Mouse (Mus musculus) heart, postnatal 14 days (tissue): Measurements from ENCODE around the gene Colgalt2. TPM values are rescaled to one million over a fixed set of nuclear protein-coding genes. Genes with fewer than 3 reads are reported as not detected.
"Not testable (repeated sequence)": the region's sequence is repeated elsewhere in the genome, so short reads cannot be mapped to it uniquely, and the experiment has no call there.

Source experiments
- DNase-seq, 2 experiments: peaks; one replicate each; pipeline ENCODE4 v3.0.0; 2021 to 2022
- intact Hi-C: fragments of 180-260 bp; cut with DNase I; formaldehyde crosslinking; loops from one replicate; pipeline ENCODE4 v1.15.1; 2025
- total RNA-seq, 2 experiments: library from RNA; stranded (reverse); gene quantifications; 2 replicates each; pipeline ENCODE4 v1.2.3; 2021

Colgalt2 gene
- total RNA-seq, 2 experiments from 2014 or later: 4.4 to 5.5 TPM

- DNase-seq: peak in 1 of 2 experiments; percentile 16
- intact Hi-C loops: no loop called here
Observed at GRCm38 (mm10) chr1:152413961-152414360, 14.3 kb downstream of the Colgalt2 start.

GRCm38 (mm10) chr1:152414451-152414850, 14.8 kb downstream of the Colgalt2 start:
- peak; percentile 61 to 63 for DNase-seq
- intact Hi-C loops: no loop called here

- intact Hi-C loops: no loop called here
- DNase-seq: no peak
Observed at GRCm38 (mm10) chr1:152416306-152416904, 16.8 kb downstream of the Colgalt2 start.

DNA sequence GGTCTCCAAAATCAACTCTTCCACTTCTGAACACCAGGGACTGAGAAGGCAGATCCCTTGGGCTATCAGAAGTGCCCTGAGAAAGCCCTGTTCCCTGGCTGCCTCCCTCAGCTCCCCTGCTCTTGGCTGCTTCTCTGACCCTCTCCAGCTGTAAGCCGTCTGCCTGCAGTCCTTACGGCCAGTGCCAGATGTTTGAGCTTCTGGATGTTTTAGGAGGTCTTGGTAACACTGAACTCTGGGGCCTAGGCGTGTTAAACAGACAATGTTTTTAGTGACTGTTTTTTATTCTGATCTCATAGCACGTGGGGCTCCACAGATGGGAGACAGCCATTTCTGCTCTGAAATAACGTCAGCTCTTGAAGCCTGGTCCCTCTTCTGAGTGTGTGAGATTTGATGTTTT, 18.0 kb downstream of the Colgalt2 start:
- intact Hi-C loops: no loop called here

GRCm38 (mm10) chr1:152422295-152422694, 22.7 kb downstream of the Colgalt2 start:
- DNase-seq: no peak
- intact Hi-C loops: no loop called here

More for the DNA sequence above, 18.0 kb downstream of the Colgalt2 start:
- peak; percentile 37 to 52 for DNase-seq

DNA sequence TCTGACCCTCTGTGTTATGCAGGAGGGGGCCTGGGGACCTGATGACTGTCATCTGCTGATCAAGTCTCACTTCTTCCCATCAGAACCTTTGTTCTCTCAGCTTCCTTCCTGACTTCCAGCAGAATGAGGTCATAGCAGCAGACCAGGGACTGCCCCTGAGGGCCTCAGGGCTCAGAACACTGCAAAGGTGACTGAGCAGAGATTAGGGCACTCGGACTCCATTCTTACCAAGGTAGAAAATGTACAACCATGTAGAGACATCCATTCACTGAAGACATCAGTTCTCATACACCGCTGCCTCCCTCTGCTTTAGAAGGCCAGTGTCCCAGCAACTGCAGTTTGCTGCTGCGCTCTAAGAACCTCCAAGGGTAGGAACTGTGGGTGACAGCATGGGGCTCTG, 23.4 kb downstream of the Colgalt2 start:
- intact Hi-C loops: no loop called here
- DNase-seq: no peak

GRCm38 (mm10) chr1:152427912-152428581, 28.4 kb downstream of the Colgalt2 start:
- intact Hi-C loops: no loop called here
- DNase-seq: no peak

DNA sequence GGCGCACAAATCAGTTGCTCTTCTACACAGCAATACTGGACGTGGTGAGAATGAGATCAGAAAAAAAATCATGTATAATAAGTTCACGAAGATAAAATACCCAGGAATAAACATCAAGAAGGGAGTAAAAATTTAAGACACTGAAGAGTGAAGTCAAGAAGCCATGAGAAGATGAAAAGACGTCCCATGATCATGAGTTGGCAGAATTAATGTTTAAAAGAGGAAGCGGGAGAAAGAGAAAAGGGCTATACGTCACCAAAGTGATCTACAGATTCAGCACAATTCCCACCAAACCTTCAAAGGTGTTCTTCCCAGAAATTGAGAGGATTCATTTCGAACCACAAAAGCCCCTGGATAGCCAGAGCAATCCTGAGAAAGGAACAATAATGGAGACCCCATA, 30.2 kb downstream of the Colgalt2 start:
- no peak for DNase-seq
- intact Hi-C loops: no loop called here

- intact Hi-C loops: no loop called here
- DNase-seq: no peak
Observed at GRCm38 (mm10) chr1:152434166-152434565, 34.5 kb downstream of the Colgalt2 start.

- DNase-seq, intact Hi-C loops: not testable (repeated sequence)
Observed at GRCm38 (mm10) chr1:152437518-152437917, 37.9 kb downstream of the Colgalt2 start.

DNA sequence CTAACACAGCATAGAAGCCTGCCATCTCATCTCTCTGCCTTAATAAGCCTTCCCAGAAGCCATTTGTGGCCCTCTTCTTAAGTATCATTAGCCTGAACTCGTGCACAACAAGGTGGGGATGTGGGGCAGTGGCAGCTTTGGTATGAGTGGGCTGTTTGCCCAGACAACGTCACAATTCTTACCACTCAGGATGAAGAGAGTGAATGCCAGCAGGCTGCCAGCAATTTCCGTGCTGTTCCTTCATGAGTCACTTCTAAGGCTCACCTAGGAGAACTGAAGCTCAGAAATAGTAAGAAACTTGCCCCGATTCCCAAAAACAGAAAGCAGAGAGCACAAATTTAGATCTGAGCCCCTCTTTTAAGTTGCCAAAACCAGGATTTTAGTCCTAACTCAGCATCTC, 39.8 kb downstream of the Colgalt2 start:
- DNase-seq: no peak
- intact Hi-C loops: no loop called here

- intact Hi-C loops: no loop called here
- DNase-seq: no peak
Observed at GRCm38 (mm10) chr1:152439874-152440273, 40.2 kb downstream of the Colgalt2 start.

DNA sequence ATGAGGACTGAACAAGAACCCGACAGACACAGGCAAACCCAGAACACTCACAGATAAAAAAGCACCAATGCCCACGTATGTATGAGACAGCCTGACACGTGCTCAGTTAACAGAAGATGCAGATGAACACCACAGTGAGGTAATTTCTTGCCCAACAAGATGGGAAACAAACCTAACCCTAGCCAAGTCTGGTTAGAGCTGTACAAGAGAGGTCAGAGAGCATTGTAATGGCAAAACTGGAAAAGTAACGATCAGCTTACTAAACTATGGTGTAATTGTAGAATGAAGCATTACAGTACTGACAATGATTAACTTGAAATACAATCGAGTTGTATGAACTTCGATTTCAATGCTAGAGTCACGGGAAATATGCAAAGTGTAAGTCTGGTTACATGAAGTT, 45.0 kb downstream of the Colgalt2 start:
- intact Hi-C loops: no loop called here
- DNase-seq: no peak

DNA sequence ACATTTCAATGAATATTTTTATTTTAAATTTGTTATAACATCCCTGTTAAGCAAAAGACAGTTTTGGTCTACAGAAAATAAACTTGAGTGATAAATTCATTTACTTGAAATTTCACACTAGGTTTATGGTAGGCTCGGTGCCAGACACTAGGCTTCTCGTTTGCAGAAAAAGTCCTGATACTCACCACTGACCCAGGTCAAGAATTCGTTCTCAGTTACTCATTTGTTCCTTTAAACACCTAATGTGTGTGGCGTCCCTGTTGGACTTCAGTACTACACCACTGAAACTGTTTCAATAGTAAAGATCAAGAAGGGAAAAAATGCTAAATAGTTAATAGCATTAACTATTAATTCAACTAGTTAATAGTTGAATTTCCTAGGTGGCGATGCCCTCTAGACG, 46.3 kb downstream of the Colgalt2 start:
- no peak for DNase-seq
- intact Hi-C loops: no loop called here

GRCm38 (mm10) chr1:152454536-152454935, 54.9 kb downstream of the Colgalt2 start:
- intact Hi-C loops: no loop called here
- no peak for DNase-seq

DNA sequence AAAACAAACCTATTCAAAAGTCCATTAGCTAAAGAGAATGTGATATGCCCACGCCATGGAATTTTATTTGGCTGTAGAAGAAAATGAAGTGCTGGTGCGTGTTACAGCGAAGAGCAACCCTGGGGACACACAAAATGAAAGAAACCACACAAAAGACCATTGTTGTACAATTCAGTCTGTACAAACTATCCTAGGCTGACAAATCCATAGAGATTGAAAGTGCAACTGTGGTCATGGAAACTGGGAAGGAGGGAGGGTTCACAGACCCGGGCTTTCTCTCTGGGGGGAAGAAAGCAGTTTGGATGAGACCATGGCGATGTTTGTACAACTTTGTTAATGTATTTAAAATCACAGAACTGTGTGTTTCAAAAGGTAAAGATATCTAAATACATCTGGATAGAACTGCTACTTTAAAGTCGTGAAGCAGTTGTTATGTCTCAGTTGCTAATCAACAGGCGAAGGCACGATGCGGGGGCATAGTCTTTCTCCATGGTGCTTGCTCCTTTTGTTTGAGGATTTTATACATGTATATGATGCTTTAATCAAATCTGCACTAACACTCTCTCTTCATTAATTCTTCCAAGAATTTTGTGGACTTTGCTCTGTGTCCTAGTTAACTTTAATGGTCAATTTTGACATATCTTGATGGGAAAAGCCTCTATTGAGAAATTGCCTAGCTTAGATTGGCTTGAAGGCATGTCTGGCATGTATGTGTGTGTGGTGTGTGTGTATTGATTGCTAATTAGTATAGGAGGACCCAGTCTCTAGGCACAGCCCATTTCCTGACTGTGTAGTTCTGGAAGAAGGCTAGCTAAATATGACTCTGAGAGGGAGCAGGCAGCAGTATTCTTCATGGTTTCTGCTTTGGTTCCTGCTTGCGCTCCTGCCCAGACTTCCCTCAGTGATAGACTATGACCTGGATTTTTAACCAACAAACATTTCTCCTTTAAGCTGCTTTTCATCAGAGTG, 55.9 kb downstream of the Colgalt2 start:
- no peak for DNase-seq
- intact Hi-C loops: no loop called here

- no peak for DNase-seq
- intact Hi-C loops: no loop called here
Observed at GRCm38 (mm10) chr1:152456266-152456665, 56.6 kb downstream of the Colgalt2 start.

DNA sequence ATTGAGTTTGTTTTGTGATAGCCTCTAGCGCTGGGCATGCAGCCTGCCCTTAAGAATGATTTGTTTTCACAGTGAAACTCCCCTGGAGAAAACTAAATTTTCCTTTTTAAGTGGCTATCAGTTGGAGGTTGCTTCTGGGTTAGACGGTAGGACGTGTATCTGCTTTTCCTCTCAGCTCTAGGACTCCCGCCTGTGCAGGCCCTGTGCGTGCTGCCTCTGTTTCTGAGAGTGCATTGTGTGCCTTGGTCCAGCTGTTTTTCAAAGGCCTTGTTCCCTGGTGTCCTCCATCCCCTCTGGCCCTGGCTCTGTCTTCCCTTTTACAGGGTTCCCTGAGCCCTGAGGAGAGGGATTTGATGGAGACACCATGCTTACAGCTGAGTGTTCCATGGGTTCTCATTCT, 58.0 kb downstream of the Colgalt2 start:
- no peak for DNase-seq
- intact Hi-C loops: no loop called here

GRCm38 (mm10) chr1:152458996-152459395, 59.4 kb downstream of the Colgalt2 start:
- intact Hi-C loops: no loop called here
- no peak for DNase-seq

- intact Hi-C loops: loop anchor here (10.0 kb wide), 1 partner anchor 54 kb away; no protein-coding TSS in a partner anchor
- no peak for DNase-seq
Observed at GRCm38 (mm10) chr1:152460931-152461330, 61.3 kb downstream of the Colgalt2 start.

GRCm38 (mm10) chr1:152461814-152462213, 62.2 kb downstream of the Colgalt2 start:
- peak; percentile 46 to 54 for DNase-seq

More at GRCm38 (mm10) chr1:152461814-152462213, 62.2 kb downstream of the Colgalt2 start:
- intact Hi-C loops: loop anchor here (10.0 kb wide), 1 partner anchor 53 kb away; no protein-coding TSS in a partner anchor
